Mouse (Mus musculus) embryonic facial prominence, embryonic 13.5 days (tissue): ENCODE data around the gene Gm3317. TPM values are rescaled to one million over a fixed set of nuclear protein-coding genes. Genes with fewer than 3 reads are reported as not detected.
"Not testable (repeated sequence)": the region's sequence is repeated elsewhere in the genome, so short reads cannot be mapped to it uniquely, and the experiment has no call there.

ENCODE experiments used
- ATAC-seq: fragments of 200-750 bp; cut with Nextera tagmentation; 2 replicates; pipeline ENCODE4 v1.8.0; 2017; ENCODE audit warnings: low read depth; ENCODE audit not compliant: insufficient number of reproducible peaks, insufficient read depth, low FRiP score, low TSS enrichment
- H3K27ac ChIP-seq: fragments of 300-500 bp; sonication (generic); 2 replicates; pipeline ENCODE4 v1.5.1; 2015; ENCODE audit warnings: moderate library complexity, mild to moderate bottlenecking, inconsistent platforms
- H3K27me3 ChIP-seq: fragments of 300-500 bp; sonication (generic); 2 replicates; pipeline ENCODE4 v1.6.1; 2015; ENCODE audit warnings: mild to moderate bottlenecking, inconsistent platforms
- H3K36me3 ChIP-seq: fragments of 300-500 bp; sonication (generic); 2 replicates; pipeline ENCODE4 v1.6.1; 2015; ENCODE audit warnings: mild to moderate bottlenecking, inconsistent platforms
- H3K4me1 ChIP-seq: fragments of 300-500 bp; sonication (generic); 2 replicates; pipeline ENCODE4 v1.6.1; 2015; ENCODE audit warnings: inconsistent platforms
- H3K4me2 ChIP-seq: fragments of 300-500 bp; sonication (generic); 2 replicates; pipeline ENCODE4 v1.6.1; 2015; ENCODE audit warnings: moderate library complexity, mild to moderate bottlenecking, inconsistent platforms
- H3K4me3 ChIP-seq: fragments of 300-500 bp; sonication (generic); 2 replicates; pipeline ENCODE4 v1.5.1; 2015; ENCODE audit warnings: mild to moderate bottlenecking, inconsistent platforms
- H3K9ac ChIP-seq: fragments of 300-500 bp; sonication (generic); 2 replicates; pipeline ENCODE4 v1.6.1; 2015; ENCODE audit warnings: mild to moderate bottlenecking, inconsistent platforms
- H3K9me3 ChIP-seq: fragments of 300-500 bp; sonication (generic); 2 replicates; pipeline ENCODE4 v1.6.1; 2016; ENCODE audit warnings: inconsistent platforms
- WGBS: fragments of 180-500 bp; shearing (Covaris S2); methylation state at CpG from one replicate; pipeline ENCODE4 v1.1.7; 2015; ENCODE audit warnings: mixed read lengths; 5-methylcytosine and 5-hydroxymethylcytosine counted together
- polyA plus RNA-seq: library from polyadenylated mRNA; unstranded; fragments of >200 nt; fragmentation: Nextera tagmentation; extraction: Ambion mirVana; gene quantifications from 2 replicates; pipeline ENCODE4 v1.2.1, GENCODE M21; 2015

Gene Gm3317
- polyA plus RNA-seq = not detected in 2 replicates

DNA sequence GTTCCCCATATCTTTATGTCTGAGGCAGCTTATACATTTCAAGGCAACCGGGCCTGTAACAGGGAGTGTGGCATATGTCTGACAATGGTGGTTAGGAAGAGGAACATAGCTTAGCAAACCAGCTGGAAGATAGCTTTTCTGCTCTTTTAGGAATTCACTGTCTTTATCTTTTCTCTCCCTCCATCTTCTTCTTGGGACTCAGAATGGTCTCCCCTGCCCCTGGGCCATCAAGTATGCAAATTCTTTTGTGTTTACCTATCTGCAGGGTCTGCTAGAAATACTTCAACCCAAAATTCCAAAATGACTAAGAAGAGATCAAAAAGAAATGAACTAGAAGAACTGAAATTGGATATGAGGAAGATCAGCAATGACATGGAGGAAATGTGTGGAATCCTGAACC lies at the start of gene Gm3317:
TSS of gene Gm3317 (plus strand) at position 301 of the 400 bp plus-strand sequence.
- WGBS = no CpG with 5 or more reads among the region's 1 CpGs
- not testable (repeated sequence) for H3K27ac ChIP-seq, ATAC-seq, H3K9me3 ChIP-seq, H3K27me3 ChIP-seq, H3K4me1 ChIP-seq, H3K4me2 ChIP-seq, H3K9ac ChIP-seq, H3K4me3 ChIP-seq, H3K36me3 ChIP-seq

DNA sequence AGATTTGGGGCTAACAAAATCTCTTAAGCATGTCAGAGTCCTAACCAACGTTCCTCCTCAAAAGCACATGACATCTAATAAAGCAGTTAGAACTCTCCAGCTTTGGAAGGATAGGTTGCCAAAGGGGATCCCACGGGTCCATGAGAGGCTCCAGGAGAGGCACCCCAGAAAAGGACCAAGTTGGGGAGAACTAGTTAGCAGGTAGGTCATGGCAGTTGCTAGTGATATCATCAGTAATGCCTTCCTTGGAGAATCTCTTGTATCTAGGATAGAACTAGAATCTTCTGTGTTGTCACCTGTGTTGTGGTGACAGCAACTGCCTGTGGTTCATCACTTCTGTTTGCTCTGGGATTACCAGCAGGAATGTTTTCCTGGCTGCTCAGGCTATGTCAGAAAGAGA lies 33.1 kb upstream of the Gm3317 start, which contains the start of gene Gm8279:
TSS of gene Gm8279 (plus strand) at position 301 of the 400 bp plus-strand sequence.
- 80% methylated on average over 2 of the region's 2 CpGs for WGBS

GRCm38 (mm10) chr14:5185493-5185892 lies 21.2 kb downstream of the Gm3317 start, which contains the start of gene Gm8271:
Gene Gm8271, plus strand, starts transcription at chr14:5185793.
- H3K9ac ChIP-seq, H3K9me3 ChIP-seq, H3K36me3 ChIP-seq, H3K27ac ChIP-seq, H3K27me3 ChIP-seq, H3K4me1 ChIP-seq, H3K4me2 ChIP-seq, H3K4me3 ChIP-seq, ATAC-seq: not testable (repeated sequence)
- WGBS = no CpG with 5 or more reads among the region's 3 CpGs

More for the DNA sequence above, 33.1 kb upstream of the Gm3317 start, which contains the start of gene Gm8279:
- not testable (repeated sequence) for H3K27me3 ChIP-seq, H3K4me2 ChIP-seq, H3K36me3 ChIP-seq, H3K27ac ChIP-seq, ATAC-seq, H3K9ac ChIP-seq, H3K4me3 ChIP-seq, H3K4me1 ChIP-seq, H3K9me3 ChIP-seq

Other genes with a start within 250 kb of the Gm3317 start
- not detected in 2 replicates for gene Gm8297, start 180.6 kb upstream of the Gm3317 start, polyA plus RNA-seq
- gene Gm3298, start 148.6 kb upstream of the Gm3317 start, polyA plus RNA-seq = 0.52 TPM in 1 of 2 replicates, not detected in the other
- gene 4930555G01Rik, start 113.9 kb upstream of the Gm3317 start, polyA plus RNA-seq = not detected in 2 replicates
- gene Gm8281, start 93.5 kb upstream of the Gm3317 start, polyA plus RNA-seq = 1.0 and 1.3 TPM in 2 replicates
- not detected in 2 replicates for gene Gm8279, start 33.0 kb upstream of the Gm3317 start, polyA plus RNA-seq
- gene Gm8271, start 21.3 kb downstream of the Gm3317 start, polyA plus RNA-seq = not detected in 2 replicates
- not detected in 2 replicates for gene Gm3526, start 96.0 kb downstream of the Gm3317 start, polyA plus RNA-seq
- not detected in 2 replicates for gene Gm3542, start 170.4 kb downstream of the Gm3317 start, polyA plus RNA-seq
- gene Gm3500, start 224.5 kb downstream of the Gm3317 start, polyA plus RNA-seq = 0.15 and 0.37 TPM in 2 replicates